Mouse (Mus musculus): ENCODE measurements at regions not wholly inside any gene's neighbourhood (a gene's known extent, or its start where the extent isn't known, plus 50 kb on each side); places are given as distances from the start of the nearest gene placed in this dataset.

DNA sequence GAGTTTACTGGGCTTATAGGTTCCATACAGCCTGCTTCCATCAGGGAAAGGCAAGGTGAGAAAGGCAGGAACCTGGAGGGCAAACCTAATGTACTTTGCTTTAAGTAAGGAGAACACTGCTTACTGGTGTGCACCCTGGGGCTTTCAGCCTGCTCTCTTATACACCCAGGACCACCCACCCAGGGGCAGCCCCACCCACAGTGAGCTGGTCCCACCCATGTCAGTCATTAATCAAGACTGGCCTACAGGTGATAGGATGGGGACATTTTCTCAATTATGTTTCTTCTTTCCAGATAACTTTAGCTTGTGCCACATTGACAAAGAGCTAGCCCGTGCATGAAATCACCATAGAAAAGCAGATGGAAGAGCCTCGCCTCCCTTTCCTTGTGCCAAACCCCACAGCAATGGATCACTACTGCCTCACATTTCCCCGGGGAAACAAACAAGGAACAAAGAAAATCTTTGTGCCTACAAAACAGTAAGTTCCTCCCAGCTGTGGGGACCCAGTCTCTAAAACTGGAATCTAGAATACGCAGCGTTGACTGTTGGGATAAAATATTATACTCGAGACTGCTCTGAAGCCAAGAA, 221.5 kb downstream of the Pdcd6ip start:
- ATAC-seq (ENCODE audit: low FRiP score, low TSS enrichment) = no peak

DNA sequence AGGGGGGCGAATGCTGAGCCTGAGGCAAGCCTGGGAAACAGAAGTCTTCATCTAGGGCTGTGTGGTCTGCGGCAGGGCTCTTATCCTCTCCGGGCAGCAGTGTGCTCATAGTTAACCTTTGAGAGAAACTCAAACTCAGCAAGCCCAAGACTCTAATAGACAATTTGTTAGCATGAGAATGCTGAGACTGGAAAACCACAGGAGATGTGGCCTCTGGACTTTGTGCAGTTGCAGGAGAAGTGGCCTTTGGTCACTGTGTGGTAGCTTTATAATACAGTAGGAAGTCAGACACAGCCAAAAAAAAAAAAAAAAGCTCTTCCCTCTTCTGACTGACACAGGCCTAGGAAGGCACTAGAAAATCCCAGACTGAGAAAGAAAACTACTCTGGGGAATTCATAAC, 228.2 kb downstream of the Pdcd6ip start:
- Histone ChIP-seq H3K9me3 (ENCODE audit: control insufficient read depth, low read length) (no peaks in the 10 kb centered on the region), H3K36me3 (ENCODE audit: control insufficient read depth, insufficient read depth, low read length) (no peaks in the 10 kb centered on the region), H3K4me2 (replicated peaks; ENCODE audit: low read depth) (no peak overlapping the region), H3K27me3 (ENCODE audit: control insufficient read depth, insufficient read depth, low read length) (no peaks in the 10 kb centered on the region), H3K4me3 (ENCODE audit: low read depth, low read length) (no peak overlapping the region), H3K9ac (ENCODE audit: low read length) (no peak overlapping the region), H3K4me1 (replicated peaks; ENCODE audit: control insufficient read depth, insufficient read depth) (no peaks in the 10 kb centered on the region), H3K27ac (replicated peaks) (no peak overlapping the region)
- 83% methylated on average over 3 of the region's 3 CpGs for WGBS
- DNase-seq (ENCODE audit: low spot score) (no peak), ATAC-seq (ENCODE audit: low FRiP score, low TSS enrichment) (no peak)
- no peak for TF ChIP-seq CTCF (IDR thresholded peaks at IDR 0.05; ENCODE audit: low read depth)

More for the DNA sequence above, 221.5 kb downstream of the Pdcd6ip start:
- Histone ChIP-seq H3K36me3 (ENCODE audit: control insufficient read depth, insufficient read depth, low read length) (no peaks in the 10 kb centered on the region), H3K4me3 (ENCODE audit: low read depth, low read length) (no peak overlapping the region), H3K4me2 (replicated peaks; ENCODE audit: low read depth) (no peak overlapping the region), H3K27ac (replicated peaks) (no peak overlapping the region), H3K27me3 (ENCODE audit: control insufficient read depth, insufficient read depth, low read length) (no peaks in the 10 kb centered on the region), H3K9me3 (ENCODE audit: control insufficient read depth, low read length) (no peaks in the 10 kb centered on the region), H3K4me1 (replicated peaks; ENCODE audit: control insufficient read depth, insufficient read depth) (no peaks in the 10 kb centered on the region), H3K9ac (ENCODE audit: low read length) (no peak overlapping the region)
- DNase-seq (ENCODE audit: low spot score) = no peak
- TF ChIP-seq CTCF (IDR thresholded peaks at IDR 0.05; ENCODE audit: low read depth) (no peak), EP300 (optimal IDR thresholded peaks at IDR 0.05) (no peak)
- WGBS = 70% methylated on average over 6 of the region's 6 CpGs

DNA sequence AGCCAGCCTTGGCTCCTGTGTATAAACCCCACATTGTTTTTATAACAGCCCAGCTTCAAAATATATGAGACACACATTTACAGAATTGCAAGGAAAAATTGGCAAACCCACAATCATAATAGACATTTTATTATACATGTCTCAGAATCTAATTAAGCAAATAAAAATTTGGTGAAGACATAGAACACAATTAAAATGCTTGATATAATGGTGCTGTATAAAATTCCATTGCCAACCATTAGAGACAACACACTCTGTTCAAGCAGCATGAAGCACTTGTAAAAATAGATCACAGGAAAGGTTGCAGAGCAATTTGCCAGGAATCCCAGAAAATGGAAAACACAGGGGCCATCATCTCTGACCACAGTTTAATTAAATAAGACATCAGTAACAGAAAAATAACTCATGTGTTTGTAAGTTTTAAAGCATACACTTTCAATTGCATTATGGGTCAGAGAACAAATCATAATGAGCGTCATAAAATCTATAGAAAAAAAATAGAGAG, 229.2 kb downstream of the Pdcd6ip start:
- no peak overlapping the region for H3K4me3 ChIP-seq (ENCODE audit: low read depth, low read length)
- H3K36me3 ChIP-seq (ENCODE audit: control insufficient read depth, insufficient read depth, low read length) = no peaks in the 10 kb centered on the region
- H3K4me2 ChIP-seq (replicated peaks; ENCODE audit: low read depth) = no peak overlapping the region
- no peak for TF ChIP-seq CTCF (IDR thresholded peaks at IDR 0.05; ENCODE audit: low read depth)
- no peak for TF ChIP-seq EP300 (optimal IDR thresholded peaks at IDR 0.05)
- H3K9ac ChIP-seq (ENCODE audit: low read length) = no peak overlapping the region
- H3K27ac ChIP-seq (replicated peaks) = no peak overlapping the region
- ATAC-seq (ENCODE audit: low FRiP score, low TSS enrichment) (no peak), DNase-seq (ENCODE audit: low spot score) (no peak)
- H3K27me3 ChIP-seq (ENCODE audit: control insufficient read depth, insufficient read depth, low read length) = no peaks in the 10 kb centered on the region
- 89% methylated on average over 1 of the region's 1 CpGs for WGBS
- no peaks in the 10 kb centered on the region for H3K4me1 ChIP-seq (replicated peaks; ENCODE audit: control insufficient read depth, insufficient read depth)
- H3K9me3 ChIP-seq (ENCODE audit: control insufficient read depth, low read length) = no peaks in the 10 kb centered on the region

DNA sequence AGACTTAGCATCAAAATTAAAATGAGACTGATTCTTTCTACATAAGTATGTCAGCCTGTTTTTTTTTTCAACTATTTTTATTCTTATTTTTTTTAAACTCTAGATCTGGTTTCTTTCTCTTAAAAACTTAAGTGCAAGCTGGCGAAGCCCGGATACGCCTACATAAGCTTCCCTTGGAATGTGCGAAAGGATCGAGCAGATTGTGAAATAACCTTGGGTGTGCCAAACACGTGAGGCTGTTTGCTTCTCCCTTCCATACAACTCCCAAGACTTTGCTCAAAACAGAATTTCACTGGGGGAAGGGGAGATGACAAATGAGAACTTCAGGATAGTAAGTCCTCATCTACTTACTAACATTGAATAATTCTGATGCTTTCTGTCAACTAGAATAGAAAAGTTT, 236.3 kb downstream of the Pdcd6ip start:
- no peak for DNase-seq (ENCODE audit: low spot score)
- H3K27me3 ChIP-seq (ENCODE audit: control insufficient read depth, insufficient read depth, low read length) = no peaks in the 10 kb centered on the region
- H3K9me3 ChIP-seq (ENCODE audit: control insufficient read depth, low read length) = no peaks in the 10 kb centered on the region
- no peaks in the 10 kb centered on the region for H3K36me3 ChIP-seq (ENCODE audit: control insufficient read depth, insufficient read depth, low read length)
- no peaks in the 10 kb centered on the region for H3K4me1 ChIP-seq (replicated peaks; ENCODE audit: control insufficient read depth, insufficient read depth)
- 77% methylated on average over 6 of the region's 6 CpGs for WGBS
- ATAC-seq (ENCODE audit: low FRiP score, low TSS enrichment) = no peak
- H3K4me2 ChIP-seq (replicated peaks; ENCODE audit: low read depth) = no peak overlapping the region
- no peak overlapping the region for H3K4me3 ChIP-seq (ENCODE audit: low read depth, low read length)
- H3K27ac ChIP-seq (replicated peaks) = no peak overlapping the region
- no peak for TF ChIP-seq EP300 (optimal IDR thresholded peaks at IDR 0.05)
- no peak for TF ChIP-seq CTCF (IDR thresholded peaks at IDR 0.05; ENCODE audit: low read depth)
- H3K9ac ChIP-seq (ENCODE audit: low read length) = no peak overlapping the region

DNA sequence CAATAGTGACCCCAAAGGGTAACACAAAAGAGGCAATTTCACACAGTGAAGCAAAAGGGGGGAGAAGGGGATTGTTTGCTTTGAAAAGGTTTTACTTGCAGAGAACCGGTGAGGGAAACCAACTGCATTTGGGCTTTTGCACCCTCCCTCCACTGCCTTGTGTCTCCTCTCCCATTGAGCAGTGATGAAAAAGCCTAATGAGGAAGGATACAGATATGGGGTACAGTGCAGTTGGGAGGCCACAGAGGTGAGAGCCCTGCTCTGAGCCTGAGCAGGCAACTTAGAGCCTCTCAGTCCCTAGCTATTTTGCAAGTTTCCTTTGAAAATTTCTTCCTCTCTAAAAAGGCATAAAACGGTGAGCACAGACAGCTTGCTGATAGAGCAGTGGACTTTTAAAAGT, 245.2 kb downstream of the Pdcd6ip start:
- Histone ChIP-seq H3K4me1 (replicated peaks; ENCODE audit: control insufficient read depth, insufficient read depth) (no peaks in the 10 kb centered on the region), H3K36me3 (ENCODE audit: control insufficient read depth, insufficient read depth, low read length) (no peaks in the 10 kb centered on the region), H3K9ac (ENCODE audit: low read length) (no peak overlapping the region), H3K27me3 (ENCODE audit: control insufficient read depth, insufficient read depth, low read length) (no peaks in the 10 kb centered on the region), H3K4me2 (replicated peaks; ENCODE audit: low read depth) (no peak overlapping the region), H3K27ac (replicated peaks) (no peak overlapping the region), H3K9me3 (ENCODE audit: control insufficient read depth, low read length) (no peaks in the 10 kb centered on the region), H3K4me3 (ENCODE audit: low read depth, low read length) (no peak overlapping the region)
- no peak for DNase-seq (ENCODE audit: low spot score)
- ATAC-seq (ENCODE audit: low FRiP score, low TSS enrichment) = no peak
- WGBS = 51% methylated on average over 2 of the region's 2 CpGs
- TF ChIP-seq CTCF (IDR thresholded peaks at IDR 0.05; ENCODE audit: low read depth) = no peak
- no peak for TF ChIP-seq EP300 (optimal IDR thresholded peaks at IDR 0.05)

DNA sequence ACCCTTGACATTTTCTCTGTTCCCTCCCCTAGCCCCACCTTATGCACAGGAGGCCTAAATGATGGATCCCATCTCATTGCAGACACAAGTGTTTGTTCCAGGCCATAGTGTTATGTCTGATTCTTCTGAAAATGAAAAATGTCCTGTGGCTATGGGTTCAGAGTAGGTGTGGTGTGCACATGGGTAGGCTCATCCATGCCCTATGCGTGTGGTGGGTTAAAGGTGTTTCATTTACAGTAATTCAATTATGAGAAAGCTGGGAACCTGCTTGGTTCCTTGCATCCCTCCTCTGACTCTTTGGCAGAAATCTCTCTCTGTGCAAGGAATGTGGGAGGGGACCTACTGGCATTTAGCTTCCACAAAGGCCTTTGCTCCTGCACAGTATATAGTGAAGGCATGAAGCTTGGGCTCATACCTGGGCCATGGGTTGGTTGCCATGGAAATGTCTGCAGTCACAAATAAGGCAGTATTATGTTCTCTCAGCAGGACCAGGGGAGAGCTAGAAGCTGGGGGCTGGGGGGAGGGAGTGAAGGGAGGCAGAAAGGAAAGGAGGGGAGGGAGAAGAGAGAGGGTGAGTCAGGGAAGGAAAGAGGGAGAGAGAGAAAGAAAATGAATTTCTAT, 245.7 kb downstream of the Pdcd6ip start:
- WGBS = 81% methylated on average over 1 of the region's 1 CpGs
- H3K9ac ChIP-seq (ENCODE audit: low read length) = no peak overlapping the region
- no peaks in the 10 kb centered on the region for H3K27me3 ChIP-seq (ENCODE audit: control insufficient read depth, insufficient read depth, low read length)
- ATAC-seq (ENCODE audit: low FRiP score, low TSS enrichment) (no peak), DNase-seq (ENCODE audit: low spot score) (no peak)
- no peak overlapping the region for H3K27ac ChIP-seq (replicated peaks)
- no peak for TF ChIP-seq CTCF (IDR thresholded peaks at IDR 0.05; ENCODE audit: low read depth)
- TF ChIP-seq EP300 (optimal IDR thresholded peaks at IDR 0.05) = no peak
- H3K4me1 ChIP-seq (replicated peaks; ENCODE audit: control insufficient read depth, insufficient read depth) = no peaks in the 10 kb centered on the region
- no peak overlapping the region for H3K4me2 ChIP-seq (replicated peaks; ENCODE audit: low read depth)
- H3K36me3 ChIP-seq (ENCODE audit: control insufficient read depth, insufficient read depth, low read length) = no peaks in the 10 kb centered on the region
- no peak overlapping the region for H3K4me3 ChIP-seq (ENCODE audit: low read depth, low read length)
- H3K9me3 ChIP-seq (ENCODE audit: control insufficient read depth, low read length) = no peaks in the 10 kb centered on the region

Data from stomach, postnatal 0 days (tissue).